Mouse (Mus musculus): ENCODE measurements around the gene Rpl34. TPM values are rescaled to one million over a fixed set of nuclear protein-coding genes. Genes with fewer than 3 reads are reported as not detected.

The Rpl34 gene
- polyA plus RNA-seq (2012; rRNA removed), result 1,758 and 2,231 TPM in 2 replicates

DNA sequence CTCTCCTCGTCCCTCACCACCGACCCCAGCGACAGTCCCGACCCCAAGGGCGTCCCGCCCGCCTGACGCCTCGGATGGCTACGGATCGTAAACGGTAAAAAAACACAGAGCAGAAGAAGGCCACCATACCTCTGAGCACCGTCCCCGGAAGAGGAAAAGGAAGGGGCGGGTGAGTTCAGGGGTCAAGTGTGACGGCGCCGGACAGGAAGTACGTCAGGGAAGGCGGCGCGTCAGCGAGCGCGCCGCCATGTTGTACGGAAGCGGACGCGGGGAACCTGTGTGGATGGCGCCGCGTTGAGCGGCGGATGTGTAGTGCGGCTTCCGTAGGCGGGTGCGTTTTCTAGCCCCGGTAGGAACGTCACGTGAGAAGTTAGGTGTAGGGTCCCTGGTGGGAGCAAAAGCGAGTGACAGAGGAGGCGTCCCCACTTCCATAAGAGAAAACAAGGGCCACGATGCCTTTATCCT, at the start of gene Rpl34:
TSS of gene Rpl34 (minus strand) at position 210 of the 465 bp plus-strand sequence.
- peak; percentile 44 for DNase-seq (ENCODE audit: low read depth)

DNA sequence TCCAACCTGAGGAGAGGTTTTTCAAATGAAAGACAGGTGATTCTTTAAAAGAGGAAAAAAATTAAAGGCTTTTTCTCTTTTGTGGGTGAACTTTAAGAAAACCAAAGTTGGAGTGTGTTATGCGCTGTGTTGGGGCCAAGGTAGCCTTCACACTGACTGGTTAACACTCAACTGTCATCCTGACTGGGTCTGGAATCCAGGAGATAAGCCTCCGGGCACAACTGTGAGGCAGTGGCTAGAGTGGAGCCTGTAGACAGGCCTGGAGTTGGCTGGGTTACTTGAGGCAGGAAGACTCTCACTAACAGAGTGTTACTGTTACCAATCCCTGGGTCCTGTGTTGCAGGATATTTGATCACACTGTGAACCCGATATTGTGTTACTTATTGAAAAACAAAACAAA, 38.0 kb upstream of the Rpl34 start:
- DNase-seq (ENCODE audit: low read depth), result no peak

DNA sequence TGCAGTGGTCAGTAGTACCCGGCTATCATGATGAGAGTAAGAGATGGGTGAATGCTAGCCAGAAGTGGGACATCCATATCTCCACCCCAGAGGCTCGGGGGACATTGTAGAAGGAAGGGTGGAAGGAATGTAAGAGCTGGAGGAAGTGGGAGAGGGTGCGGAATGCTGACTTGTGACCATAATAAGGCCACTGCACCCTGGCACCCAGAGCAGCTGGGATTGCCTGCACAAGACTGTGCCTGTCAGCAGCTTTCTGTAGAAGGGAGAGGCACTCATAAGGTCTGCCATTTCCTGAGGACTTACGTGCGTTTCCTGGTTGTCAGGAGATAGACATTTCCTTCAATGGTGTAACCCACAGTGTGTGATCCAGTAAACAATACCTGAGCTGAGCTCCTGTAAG, 33.9 kb upstream of the Rpl34 start:
- DNase-seq (ENCODE audit: low read depth), result no peak

DNA sequence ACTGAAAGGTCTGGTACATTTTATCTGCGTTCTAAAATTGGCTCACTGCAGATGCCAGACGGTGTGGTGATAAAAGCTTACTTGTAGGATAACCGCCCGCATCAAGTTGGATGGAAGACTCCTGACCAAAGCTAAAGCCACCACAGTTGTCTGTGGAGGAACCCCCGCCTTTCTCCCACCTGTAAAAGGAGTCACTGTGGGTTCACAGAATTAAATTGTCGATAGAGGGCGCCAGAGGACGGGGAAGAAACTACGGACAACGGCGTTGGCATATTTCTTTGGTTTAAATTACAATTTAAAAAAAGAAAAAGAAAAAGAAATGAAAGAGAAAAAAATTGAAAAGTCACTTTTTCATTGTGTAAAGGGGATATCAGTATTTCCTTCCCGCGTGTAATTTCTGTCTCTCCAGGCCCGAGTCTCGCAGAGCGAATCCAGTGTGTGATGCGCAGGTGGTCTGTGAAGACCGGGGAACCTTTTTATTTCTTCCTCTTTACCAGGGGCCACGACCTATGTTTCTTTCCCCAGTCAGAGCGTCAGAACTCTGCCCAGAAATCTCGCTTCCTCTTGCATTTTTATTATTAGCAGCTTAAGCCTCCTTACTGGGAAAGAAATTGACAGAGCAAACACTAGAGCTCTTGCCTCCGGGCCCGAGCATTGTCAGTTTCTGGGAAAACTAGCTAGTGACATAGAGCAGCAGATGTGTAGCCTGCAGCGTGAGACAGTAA, 30.7 kb upstream of the Rpl34 start:
- DNase-seq (ENCODE audit: low read depth), result no peak

DNA sequence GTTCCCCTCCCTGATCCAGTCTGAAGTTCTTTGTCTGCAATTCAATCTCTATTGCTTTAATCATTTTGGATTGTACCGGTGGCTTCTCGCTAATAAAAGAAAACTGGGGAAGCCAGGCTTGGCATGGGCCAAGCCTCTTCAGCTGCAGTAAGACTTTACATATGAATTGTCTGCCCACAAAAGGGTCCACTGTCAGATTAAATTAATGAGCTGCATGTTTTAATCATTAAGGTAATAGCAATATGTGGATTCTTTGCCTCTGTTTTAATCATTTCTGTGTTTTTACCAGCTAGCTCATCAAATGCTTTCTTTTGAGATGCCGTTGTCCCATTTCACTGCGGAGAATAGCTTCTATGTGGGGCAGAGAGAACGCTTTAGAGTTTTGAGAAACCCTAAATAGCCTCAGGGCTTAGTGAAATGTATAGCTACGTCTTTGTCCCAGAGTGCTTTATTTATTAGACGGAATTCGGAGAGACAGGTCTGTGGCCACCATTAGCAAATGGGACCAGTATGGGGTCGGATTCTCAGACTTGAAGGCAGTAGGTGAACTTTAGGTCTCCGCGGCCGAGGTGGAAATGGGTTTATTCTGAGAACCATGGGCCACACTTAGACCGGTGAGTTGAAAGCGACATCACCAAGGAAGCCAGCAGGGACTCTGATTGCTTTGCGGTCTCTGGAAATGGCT, 28.1 kb upstream of the Rpl34 start:
- DNase-seq (ENCODE audit: low read depth), result no peak

DNA sequence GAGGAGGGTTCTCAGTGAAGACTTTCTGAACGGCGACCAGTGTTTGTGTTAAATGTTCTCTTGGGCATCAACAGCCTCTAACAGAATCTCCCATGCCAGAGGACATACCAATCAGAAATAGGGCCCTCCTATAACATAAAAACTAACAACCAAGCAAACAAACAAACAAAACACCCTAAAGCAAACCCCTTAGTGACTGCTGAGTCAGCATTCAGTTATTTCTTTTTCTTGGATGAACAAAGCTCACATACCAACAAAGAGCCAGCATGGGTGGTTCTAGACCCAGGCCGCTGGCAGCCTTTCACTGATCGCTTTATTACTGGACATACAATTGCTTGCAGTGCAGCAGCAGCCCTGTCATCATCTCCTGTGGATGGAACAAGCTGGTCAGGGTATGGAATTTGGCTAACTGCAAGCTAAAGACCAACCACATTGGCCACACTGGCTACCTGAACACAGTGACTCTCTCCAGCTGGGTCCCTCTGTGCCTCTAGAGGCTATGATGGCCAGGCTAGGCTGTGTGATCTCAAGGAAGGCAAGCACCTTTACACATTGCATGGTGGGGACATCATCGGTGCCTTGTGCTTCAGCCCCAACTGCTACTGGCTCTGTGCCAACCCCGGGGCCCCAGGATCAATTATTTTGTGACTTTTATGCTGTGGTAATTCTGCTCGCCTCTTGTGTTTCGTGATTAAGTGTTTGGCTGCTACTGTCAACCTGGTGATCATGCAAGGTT, 27.1 kb upstream of the Rpl34 start:
- DNase-seq (ENCODE audit: low read depth), result no peak

DNA sequence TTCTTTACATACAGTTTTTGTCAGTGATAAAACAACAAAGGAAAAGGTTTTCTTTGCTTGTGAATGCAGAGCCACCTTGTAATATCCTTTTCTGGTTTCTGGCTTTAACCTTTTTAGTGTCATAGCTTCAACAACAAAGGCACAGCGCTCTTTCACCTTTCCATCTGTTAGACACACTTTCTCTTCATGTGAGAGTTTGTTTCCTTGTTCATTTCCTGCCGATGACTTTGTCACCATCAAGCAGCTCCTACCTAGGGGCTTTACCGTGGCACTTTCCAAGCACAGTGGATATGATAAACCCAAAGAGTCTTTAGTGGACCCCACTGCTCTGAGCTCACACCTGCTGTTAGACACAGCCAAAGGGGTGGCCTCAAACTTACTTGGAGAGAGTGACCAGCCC, 19.0 kb upstream of the Rpl34 start:
- DNase-seq (ENCODE audit: low read depth), result no peak

DNA sequence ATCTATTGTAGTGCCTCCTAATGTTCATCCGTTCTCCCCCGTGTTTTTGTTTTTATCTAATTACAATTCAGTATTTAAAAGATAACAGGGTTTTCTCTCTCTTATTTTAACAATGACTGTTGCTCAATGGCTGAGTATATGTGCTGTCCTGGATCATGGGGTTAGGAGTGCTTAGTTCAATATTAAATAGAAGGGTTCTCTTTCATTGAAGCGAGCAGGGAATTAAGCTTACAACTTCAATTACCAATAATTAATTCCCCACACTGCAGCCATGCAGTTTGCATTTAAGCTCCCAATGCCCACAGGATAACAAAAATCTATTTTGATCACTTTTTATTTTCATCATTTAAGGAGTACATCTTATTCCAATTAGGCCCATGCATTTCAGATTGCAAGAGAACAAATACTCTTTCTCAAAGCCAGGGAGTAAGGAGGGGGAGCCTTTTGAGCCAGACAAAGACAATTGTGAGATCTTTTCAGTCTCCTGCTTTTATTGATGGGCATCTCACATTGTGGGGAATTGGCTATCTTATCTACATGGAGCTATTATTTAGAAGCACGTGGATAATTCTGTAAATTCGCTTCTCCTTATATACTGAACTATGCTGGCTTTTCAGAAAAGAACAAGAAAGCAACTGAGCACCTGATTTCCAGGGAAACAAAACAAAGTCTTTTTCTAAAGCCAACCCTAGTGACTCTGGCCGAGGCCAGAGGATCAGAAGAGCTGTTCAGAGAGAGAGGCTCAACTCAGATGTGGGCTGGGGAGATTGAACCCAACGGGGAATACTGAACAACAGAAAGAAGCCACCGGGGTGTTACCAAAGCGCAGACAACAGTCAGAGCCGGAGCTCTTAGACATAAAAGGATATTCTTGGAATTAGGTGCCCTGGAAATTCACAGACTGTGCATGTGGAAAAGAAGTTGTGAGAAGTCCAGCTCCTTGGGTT, 16.7 kb upstream of the Rpl34 start:
- DNase-seq (ENCODE audit: low read depth), result no peak

DNA sequence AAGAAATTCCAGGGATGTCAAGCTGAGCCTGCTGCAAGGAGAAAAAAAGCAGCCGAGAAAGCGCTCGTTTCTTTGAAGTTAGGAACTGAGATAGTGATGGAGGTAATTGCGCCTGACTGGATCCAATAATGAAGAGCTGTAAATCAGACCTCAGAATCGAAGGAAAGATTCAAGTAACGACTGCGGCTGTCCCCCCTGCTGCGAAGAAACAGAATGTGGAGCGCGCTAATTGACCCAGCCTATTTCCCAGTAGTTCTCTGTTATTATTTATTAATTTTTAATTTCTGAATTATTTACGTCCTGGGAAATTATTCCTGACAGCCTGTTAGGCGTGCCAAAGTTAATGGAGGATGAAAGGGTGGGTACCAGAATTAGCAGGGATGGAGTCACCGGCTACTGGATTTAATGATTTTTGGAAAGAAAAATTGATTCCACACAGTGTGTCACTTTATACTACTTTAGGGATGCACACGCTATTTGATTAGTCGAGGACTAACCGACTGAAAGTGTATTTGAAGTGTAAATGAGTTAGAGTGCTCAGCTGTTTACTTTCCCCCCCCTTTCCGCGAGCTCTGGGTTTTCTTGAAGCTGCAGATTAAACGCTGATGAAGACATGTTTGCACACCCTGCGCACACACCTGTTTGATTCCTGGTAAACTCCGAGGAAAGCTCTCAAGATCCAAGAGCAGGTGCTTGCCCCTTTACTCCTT, 7.6 kb upstream of the Rpl34 start:
- no peak for DNase-seq (ENCODE audit: low read depth)

DNA sequence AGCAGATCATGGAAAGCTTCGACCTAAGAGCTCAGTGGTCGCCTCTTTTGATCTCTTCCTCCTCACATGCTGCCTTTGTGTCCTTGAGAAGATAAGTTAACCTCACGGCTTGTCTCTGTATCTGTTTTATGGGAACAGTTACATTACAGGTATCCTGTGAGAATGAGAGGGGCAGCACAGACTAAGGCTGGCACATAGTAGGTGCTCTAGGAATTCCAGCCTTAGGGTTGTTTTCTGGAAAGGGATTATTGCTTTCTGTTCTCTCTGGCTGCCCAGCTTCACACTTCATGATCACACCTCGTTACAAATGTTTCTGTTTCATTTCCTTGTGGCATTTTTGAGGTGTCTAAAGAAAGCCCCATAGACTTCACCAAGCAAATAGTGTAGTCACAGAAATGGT, 6.6 kb upstream of the Rpl34 start:
- no peak for DNase-seq (ENCODE audit: low read depth)

DNA sequence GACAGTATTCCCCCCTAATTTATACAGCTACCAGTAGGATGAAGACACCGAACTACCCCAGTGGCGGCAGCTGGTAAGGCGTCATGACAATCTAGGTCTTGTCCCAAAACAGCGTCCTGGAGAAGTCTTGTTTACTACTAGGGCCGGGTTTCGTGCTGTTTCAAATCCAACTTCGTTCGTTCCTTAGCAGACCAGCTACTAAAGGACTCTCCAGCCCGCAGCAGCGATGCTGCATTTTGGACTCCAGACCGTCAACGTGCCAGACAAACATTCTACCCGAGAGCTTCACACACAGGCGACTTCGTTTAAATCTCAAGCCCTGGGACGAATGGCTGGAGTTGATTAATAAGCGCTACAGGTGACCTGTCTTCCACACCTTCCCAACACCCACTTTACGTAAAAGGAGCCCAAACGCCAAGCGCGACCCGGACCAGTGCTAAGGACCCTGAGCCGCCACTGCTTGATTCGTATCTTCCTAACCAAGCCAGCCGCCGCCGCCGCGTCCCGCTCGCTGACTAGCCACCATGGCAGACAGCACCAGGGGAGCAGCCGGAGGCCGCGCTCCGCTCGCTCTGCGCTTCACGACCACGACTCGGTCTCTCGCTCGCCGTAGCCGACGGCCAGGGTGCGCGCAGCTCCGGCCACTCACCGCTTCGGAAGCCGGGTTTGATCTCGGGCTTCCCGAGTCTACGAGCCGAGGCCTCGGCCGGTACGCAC, 568 bp downstream of the Rpl34 start:
- DNase-seq (ENCODE audit: low read depth), result no peak

DNA sequence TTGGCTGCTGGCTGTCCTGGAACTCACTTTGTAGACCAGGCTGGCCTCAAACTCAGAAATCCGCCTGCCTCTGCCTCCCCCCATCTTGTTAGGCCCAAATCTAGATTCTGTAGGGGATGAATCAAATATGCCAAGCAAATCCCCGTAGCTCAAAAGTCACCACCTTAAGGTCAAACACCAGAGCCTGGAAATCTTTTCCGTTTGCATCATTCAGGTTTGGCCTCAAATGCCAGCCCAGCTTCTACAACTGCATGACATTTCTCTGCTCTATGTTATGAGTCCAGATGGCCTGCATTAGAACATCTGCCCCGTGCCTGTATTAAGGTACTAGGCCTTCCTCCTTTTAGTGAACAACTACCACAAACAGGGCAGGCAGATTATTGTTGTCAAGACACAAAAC, 2.5 kb downstream of the Rpl34 start:
- DNase-seq (ENCODE audit: low read depth), result no peak

DNA sequence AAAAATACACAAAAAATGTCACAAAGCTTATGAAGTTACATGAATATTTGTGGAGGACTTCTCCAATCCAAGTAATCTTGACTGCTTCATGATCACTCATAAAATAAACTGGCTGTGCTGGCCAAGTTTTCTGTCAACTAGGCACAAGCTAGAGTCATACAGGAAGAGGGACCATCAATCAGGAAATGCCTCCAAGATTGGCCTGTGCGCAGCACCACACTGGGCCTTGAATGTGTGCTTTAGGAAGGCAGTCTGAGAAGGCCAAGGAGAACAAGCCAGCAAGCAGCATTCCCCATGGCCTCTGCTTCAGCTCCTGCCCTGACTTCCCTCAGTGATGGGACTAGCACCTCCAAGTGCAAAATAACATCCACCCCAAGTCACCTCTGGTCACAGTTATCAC, 3.2 kb downstream of the Rpl34 start:
- DNase-seq (ENCODE audit: low read depth), result no peak

DNA sequence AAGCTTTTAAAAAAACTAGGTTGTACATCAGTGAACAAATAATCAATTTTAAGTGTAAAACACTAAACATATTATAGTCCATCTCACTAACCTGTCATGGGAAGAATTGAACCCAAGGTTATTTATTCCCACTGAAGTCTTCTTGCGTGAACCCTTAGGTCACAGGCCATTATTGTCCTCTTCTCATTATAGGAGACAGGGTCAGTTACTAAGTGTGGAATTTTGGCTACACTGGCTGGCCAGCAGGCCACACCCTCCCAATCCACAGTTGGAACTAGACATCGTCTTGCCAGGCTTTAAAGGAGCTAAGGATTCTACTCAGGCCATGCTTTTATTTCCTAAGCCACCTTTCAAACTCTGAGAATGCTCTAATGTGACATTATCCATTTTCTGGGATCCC, 4.5 kb downstream of the Rpl34 start:
- DNase-seq (ENCODE audit: low read depth), result no peak

DNA sequence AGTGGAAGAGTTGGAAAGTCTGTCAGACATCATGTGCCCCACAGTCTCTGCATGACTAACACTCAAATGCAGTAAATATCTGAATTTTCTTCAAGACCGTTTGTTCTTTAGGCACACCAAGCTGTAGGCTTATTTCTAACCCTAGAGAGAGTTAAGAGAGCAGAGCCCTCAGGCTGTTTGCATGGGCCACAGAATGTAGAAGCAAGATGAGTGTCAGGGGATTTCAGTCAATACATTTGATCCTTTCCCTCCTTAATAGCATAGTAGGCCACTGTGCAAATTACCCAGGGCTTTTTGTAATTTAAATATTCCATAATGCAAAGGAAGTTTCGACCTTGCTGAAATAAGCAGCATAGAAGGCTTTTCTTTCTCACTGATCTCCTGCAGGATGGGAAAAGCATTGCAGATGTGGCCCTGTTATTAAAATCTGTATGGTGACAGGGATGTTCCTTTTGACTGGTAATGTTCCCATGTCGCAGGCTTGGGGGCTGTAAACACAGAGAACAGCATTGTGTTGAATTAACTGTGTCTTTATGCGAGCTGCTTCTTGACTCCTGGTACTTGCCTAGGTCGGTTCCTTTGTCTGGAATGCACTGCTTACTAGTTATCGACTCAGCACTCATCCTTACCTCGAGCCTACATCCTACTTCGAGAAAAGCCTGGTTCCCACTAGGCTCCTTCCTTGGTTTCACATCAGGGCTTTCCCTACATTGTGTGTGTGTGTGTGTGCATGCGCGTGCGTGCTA, 7.3 kb downstream of the Rpl34 start:
- no peak for DNase-seq (ENCODE audit: low read depth)

DNA sequence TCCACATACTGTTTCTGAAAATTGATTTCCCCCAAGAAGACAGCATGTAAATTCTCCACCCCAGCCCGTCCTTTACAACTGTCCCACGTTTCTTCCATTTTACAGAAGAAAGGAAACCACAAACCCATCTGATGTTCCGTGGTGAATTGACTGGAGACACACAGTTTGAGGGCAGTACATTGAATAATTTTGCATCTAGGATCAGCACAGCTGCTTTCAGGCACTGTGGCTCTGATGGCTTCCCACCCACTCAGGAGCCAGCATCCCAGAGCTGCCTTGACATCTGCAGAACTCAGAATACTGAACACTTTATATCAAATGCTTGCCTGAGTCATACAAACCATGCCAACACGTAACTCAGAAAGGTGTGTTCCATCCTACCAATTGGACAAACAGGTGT, 10.0 kb downstream of the Rpl34 start:
- no peak for DNase-seq (ENCODE audit: low read depth)

DNA sequence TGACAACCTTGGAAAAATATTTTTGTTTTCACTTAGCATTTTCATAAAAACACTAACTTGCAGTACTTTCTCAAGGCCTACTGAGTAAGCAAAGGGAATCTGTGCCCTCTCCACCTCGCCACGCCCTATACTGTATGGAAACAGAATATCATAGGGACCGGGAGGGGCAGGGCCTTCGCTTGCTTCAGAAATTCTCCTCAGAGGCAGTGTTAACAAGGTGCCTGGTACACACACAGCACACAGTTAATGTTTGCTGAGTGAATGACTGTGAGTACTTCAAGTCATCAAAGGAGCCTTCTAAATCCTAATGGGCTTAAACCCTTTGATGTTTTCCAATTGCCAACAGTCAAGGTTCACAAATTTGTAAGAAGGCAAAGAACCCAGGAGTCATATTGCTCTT, 11.3 kb downstream of the Rpl34 start:
- DNase-seq (ENCODE audit: low read depth), result no peak

DNA sequence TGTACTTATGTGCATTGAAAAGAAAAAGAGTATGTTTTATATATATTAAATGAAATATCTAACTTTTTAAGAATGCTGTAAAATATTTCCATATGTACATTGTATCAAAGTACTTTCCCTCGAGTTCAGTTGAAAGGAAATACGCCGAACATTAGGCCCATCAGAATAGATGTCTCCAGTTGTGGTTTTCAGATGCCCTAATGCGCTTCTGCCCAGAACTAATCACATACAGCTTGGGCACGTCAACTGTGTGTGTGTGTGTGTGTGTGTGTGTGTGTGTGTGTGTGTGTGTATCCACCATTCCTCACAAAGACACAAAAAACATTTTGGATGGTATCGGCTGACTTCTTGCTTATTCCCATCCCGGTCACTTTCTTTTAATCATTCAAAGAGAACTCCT, 13.6 kb downstream of the Rpl34 start:
- DNase-seq (ENCODE audit: low read depth), result no peak

DNA sequence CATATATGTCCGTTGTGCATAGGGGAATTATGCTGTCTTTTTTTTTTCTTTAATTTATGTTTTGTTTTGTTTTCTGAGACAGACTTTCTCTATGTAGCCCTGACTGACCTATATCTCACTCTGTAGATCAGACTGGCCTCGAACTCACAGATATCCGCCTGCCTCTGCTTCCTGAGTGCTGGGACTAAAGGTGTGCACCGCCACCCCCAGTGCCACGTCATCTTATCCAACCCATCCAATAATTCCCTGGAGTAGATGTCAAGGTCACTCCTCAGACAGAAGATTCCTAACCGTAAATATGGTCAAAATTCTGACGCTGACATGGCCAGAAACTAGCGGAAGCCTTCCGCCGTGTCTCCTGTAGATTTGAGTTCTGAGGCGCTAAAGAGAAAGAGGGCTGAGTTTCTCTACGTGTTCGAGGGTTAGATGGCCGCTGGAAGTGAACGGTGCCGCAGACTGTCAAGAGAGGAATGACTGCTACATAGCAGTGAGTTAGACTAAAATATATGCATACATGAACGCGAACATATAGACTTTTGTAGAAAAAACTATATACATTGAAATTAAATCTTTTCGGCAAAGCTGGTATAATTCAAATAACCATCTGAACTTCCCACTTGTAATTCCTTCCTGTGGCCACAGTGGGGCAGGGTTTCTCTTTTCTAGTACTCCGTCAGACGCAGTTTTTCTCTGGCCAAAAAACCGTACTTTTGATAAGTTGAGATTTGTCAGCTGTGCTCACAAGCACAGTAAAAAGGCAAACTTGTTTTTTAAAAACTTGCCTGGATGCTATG, 15.2 kb downstream of the Rpl34 start:
- no peak for DNase-seq (ENCODE audit: low read depth)
